Mouse (Mus musculus) gastrocnemius, adult 18-20 months (tissue): ENCODE results near the gene Asrgl1. TPM values are rescaled to one million over a fixed set of nuclear protein-coding genes. Genes with fewer than 3 reads are reported as not detected.
"Not testable (repeated sequence)": the region's sequence is repeated elsewhere in the genome, so short reads cannot be mapped to it uniquely, and the experiment has no call there.

Source experiments
- DNase-seq: peaks from one replicate; pipeline ENCODE4 v3.0.0; 2021; ENCODE audit warnings: low spot score
- long read RNA-seq, 2 experiments: library from polyadenylated mRNA; stranded (forward); transcript quantifications; one replicate each; pipeline ENCODE4 v2.0.0; 2021
- total RNA-seq, 2 experiments: library from RNA; stranded (reverse); gene quantifications; 2 replicates each; pipeline ENCODE4 v1.2.3; 2021

Gene Asrgl1
- 10 to 100 TPM; 44.3 to 47.3 TPM for total RNA-seq
- long read RNA-seq, experiment 1, full-length matches to known transcripts: 123 of 167 reads
- long read RNA-seq, experiment 1, partial matches to known transcripts: 41 of 167 reads
- long read RNA-seq, experiment 1, other reads (novel, unspliced or antisense): 3 of 167 reads
- long read RNA-seq, experiment 2, full-length matches to known transcripts: 124 of 176 reads
- long read RNA-seq, experiment 2, partial matches to known transcripts: 41 of 176 reads
- long read RNA-seq, experiment 2, other reads (novel, unspliced or antisense): 11 of 176 reads

DNA sequence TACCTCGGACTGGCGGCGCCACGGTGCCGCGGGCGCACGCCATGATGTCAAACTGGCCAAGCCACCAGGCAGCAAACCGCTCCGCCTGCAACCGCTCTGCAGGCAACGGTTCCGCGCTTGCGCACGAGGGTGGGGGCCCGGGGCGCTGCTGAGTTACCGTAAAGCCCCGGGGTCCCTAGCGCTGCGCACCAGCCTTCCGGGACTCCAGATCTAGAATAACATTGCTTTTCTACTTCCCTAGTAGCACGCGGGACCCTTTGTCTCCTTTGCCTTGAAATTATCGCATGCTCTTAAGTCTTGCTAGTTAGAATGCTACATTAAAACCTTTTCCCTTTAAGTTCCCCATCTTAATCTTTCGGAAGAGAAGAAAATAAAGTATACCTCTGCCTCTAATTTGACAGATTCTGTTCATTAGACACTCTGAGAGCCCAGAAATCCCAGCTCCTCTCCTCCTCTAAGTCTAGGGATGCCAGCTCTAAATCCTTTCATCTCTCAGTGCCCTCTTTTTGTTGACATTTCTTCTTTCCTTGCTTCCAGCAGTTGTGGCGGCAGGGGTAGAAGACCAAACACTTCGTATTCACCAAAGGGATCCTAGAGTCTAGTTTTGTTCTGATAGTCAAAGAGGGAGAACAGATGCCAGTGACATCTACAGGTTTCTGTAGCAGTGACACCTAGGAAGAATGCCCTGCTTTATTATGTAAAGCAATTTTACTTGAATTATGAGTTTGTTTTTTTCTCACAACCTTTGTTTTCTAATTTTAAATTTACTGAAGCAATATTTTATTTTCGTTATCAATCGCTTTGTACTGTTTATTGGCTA lies at the start of gene Asrgl1:
Gene Asrgl1 (minus strand): TSS at position 125 of the 820 bp plus-strand sequence.
- DNase-seq: peak; percentile 87

DNA sequence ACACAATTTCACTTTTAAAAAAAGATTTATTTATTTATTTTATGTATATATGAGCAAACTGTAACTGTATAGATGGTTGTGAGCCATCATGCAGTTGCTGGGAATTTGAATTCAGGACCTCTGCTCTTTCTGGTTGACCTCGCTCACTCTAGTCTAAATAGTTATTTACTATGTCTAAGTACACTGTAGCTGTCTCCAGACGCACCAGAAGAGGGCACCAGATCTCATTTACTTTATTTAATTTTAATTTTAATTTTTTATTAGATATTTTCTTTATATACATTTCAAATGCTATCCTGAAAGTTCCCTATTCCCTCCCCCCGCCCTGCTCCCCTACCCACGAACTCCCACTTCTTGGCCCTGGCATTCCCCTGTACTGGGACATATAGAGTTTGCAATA lies 10.8 kb upstream of the Asrgl1 start:
- no peak for DNase-seq

DNA sequence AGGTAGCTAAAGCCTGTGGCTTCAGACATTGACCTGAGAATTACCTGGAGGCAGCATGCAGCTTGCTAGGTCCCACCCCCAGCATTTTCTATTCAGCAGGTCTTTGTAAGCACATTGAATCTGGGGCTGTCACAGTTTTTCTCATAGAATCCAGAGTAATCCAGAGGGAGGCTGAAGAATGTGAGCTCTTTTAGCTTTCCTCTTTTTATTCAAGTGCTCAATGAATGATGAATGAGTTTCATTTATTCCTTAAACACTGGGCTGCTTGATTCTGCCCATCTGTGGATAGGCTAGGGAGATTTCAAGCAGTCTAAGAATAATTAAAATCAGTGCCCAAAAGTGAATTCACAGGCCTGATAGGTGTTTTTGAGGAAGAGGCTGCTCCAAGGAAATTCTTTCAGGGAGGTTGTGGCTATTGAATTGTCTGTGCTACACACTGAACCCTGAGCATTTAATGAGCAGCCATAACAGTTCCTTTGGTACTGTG lies 8.2 kb upstream of the Asrgl1 start:
- DNase-seq: no peak

DNA sequence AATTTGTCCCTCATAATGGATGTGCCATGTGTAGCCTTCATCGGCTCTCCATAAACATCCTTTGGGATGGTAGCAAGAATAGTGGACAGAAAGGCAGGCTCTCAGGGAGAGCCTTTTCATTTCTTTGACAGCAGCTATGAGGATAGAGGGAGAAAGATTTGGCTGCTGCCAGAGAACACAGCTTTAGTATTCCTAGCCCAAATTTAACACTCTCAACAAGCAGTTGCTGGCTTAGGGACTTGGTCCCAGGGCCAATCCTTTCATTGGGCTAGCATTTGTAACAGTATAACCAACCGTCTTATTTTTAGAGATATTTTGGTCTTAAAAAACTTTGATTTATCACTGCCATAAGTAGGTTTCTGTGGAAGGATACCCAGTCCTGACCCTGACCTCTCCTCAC lies 7.8 kb upstream of the Asrgl1 start:
- no peak for DNase-seq

DNA sequence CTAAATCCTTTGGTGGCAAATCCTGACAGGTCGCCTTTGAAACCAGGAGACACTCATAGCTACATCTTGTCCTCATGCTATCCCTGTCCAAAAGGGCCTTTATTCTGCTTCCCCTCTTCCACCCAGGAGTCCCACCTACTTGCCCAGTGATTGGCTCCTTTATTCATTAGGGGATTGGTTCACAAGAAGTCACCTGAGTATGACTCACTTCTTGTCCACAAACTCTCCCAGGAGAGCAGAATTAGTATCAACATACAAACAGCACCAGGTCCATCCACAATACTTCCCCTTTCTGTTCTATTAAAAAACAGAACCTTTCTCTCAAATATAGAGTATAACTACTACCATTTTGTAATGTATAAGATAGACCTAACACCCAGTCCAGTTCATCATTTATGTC lies 4.9 kb upstream of the Asrgl1 start:
- DNase-seq: not testable (repeated sequence)

DNA sequence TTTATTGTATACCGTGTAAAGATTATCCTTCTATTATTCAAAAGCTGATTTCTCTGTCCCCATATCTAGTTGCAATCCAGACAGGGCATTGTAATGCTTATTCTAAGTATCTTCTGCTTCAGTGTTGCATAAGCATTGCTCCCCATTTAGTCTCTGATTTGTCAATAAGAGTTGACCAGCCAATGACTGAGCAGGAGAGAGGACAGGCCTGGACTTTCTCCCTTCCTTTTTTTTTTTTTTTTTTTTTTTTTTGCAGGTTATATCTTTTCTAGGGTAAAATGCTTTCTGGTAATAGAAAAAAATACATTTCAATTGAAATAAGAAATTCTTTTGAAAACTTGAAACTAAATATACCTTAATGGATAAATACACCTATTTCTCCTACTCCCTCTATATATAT lies 1.7 kb upstream of the Asrgl1 start:
- DNase-seq: no peak

DNA sequence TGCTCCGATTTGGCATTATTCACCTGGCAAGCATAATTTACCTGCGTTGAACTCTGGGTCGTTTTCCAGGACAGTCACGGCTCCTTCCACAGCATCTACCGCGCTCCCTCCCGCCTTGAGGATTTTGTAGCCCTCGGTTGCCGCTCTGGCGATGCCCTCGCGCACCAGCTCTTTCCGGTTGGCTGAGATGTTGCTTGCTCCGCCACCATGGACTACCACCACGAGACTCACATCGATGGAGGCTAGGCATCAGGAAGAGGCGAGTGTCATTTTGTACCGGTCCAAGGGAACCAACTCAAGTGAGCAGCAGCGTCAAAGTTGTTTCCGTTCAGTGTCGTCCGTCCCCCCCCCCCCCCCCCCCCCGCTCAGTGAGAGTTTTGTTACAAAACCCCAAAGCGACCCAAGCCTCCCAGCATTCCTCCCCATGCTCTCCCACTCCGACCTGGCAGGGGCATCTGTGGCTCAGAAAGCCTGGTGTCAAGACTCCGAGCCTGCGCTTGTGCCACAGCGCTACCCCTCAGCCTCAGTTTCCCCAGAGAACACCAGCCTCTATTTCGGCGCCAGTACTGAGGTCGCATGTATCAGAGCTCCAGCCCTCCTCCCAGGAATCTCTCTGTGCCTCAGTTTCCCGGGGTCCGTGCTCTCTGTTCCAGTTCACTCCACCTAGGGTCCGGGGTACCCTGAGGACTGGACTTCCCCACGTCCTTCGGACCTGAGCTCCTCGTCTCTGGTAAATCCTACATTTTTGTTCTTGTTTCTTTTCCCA lies 507 bp downstream of the Asrgl1 start:
- DNase-seq: no peak

DNA sequence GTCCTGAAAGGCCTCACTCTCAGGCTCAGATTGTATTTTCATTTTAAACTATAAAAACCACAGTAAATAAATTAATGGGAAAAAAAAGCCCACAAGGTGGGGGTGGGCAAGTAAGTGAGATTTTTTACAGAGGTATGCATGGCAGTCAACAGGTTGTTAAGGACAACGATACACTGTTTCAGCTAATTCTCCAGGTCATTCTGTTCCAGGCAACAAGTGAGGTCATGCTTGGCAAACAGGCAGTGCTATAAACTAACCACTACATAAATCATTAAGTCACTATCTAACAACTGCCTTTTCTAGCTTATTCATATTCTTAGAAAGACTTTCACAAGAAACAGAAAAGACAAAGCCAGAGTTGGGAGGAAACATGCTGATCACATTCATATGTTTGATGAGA lies 5.4 kb downstream of the Asrgl1 start:
- DNase-seq: peak; percentile 46

DNA sequence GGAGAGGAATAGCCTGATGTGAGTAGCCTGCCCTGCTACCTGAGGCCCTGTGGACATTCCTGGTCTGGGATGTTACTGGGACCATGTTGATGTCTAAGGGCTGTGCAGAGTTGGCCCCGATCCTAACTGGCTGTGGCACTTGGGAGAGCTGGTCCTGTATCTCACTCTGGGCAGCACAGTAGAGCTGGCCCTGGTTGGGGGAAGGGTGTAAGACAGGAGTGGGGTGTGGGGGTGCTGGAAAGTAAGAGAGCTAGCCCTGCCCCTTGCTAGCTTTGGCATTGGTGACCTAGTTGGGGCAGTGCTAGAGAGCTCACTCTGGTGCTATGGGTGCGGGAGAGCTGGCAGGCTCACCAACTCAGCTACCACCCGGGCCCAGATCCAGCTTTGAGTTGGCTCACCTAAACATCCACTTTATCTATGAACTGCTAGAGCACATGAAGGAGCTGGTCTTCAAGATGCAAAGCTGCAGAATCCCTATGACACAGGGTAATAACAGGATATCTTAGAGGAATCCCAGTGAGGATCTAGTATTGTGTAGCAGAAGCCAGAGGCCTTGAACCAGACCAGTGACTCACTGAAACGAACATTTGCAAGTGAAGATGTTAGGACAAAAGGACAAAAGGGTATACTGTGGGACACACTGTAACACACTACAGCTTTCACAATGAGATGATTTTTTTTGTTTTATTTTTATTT lies 6.8 kb downstream of the Asrgl1 start:
- no peak for DNase-seq

DNA sequence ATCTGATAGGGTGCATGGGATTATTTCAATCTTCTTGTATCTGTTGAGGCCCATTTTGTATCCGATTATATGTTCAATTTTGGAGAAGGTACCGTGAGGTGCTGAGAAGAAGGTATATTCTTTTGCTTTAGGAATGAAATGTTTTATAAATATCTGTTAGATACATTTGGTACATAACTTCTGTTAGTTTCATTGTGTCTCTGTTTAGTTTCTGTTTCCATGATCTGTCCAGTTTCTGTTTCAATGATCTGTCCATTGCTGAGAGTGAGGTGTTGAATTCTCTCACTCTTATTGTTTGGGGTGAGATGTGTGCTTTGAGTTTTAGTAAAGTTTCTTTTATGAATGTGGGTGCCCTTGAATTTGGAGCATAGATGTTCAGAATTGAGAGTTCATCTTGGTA lies 11.4 kb downstream of the Asrgl1 start:
- not testable (repeated sequence) for DNase-seq

DNA sequence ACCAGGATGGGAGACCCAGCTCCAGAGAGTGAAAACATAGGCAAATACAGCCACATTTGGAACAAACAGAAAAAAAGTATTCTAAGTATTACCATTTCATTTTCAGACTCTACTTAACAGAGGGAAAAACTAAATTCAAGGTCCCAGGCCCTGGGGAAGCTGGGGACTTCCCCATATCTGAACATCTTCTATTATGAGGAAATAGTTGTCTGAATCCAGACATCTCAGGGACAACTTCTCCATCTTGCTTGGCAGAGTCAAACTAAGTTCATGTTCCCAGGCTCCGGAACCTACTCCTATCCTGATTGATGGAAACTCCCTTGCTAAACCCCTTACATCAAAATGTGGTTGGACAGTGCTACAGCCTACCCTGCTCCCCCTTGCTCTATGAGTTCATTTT lies 13.0 kb downstream of the Asrgl1 start:
- DNase-seq: no peak

DNA sequence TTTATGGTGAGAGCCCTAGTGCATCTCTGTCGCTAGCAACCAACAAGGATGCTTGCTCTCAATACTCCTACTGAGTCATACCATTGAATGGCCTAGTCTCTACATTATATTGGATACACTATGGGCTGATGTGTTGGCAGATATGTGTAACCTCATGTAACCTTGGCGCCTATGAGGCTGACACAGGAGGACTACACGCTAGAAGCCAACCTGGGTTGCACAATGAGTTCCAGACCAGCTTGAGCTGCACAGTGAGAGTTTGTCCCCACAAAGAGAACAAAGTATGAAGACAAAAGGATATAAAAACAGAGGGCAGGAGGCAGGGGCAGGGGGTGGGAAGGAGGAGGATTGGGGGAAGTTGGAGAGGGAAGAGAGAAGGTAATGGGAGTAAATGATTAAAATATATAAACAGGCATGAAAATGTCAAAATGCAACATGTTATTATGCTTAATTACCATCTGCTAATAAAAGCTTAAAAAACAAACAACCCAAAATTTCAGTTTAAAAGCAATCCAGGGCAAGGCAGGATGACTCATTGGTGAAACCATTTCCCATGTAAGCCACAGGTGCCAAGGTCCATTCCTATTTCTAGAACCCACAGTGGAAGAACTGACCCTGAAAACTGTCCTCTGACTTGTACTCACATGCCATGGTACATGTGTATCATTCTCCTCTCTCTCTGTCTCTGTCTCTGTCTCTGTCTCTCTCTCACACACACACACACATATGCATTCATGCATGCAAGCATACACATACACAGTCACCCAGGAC lies 15.6 kb downstream of the Asrgl1 start:
- DNase-seq: no peak

DNA sequence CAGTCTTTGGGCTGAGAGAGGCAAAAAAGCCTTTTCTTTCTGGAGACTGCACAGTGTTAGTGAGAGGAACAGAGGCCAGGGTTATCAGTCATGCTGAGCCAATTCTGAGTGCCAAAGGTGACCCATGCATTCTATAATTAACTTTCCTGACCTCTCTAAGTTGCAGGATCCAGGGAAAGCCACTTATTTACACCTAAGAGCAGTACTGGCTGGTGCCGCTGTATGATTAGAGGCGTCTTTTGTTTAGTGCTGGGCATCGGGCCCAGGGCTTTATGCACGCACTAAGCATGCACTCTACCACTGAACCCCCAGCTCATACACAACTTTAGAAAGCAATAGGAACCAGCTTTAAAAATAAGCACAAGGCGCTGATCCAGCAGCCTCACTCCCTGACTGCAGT lies 18.2 kb downstream of the Asrgl1 start:
- peak; percentile 36 for DNase-seq

DNA sequence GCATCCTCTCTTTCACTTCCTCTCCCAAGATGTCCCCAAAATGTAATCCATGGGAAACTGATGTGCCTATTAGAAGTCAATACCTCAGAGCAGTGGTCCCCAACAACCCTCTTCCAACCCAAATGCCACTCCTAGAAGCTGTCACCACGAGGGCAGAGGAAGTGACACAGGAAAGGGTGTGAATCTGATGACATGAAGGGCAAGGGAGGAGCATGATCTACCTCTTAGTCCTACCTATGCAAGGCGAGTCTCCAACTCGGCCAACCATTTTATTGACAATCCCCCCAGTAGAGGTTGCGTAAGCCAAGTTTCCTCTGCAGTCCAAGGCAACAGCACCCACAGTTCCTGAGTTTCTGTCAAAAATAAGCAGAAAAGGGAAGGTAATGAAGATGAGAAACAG lies 19.2 kb downstream of the Asrgl1 start:
- no peak for DNase-seq

DNA sequence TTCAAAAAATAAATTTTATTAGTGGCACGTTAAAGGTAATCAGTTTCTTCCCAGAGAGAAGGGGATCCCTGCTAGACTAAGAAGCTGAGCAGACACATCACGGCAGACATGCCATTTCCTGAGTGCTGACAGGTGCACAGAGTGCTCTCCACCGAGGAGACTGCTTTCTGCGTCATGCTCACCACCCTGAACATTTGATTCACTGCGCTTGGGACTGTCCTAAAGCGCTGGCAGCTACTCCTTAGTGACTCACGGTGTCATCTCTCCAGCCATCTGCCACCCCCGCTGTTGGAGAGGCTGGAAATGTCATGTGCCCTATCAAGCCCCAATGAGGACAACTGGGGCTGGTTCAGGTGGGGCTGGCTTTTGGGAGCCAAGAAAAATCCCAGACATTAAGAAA lies 23.4 kb downstream of the Asrgl1 start:
- peak; percentile 82 for DNase-seq

DNA sequence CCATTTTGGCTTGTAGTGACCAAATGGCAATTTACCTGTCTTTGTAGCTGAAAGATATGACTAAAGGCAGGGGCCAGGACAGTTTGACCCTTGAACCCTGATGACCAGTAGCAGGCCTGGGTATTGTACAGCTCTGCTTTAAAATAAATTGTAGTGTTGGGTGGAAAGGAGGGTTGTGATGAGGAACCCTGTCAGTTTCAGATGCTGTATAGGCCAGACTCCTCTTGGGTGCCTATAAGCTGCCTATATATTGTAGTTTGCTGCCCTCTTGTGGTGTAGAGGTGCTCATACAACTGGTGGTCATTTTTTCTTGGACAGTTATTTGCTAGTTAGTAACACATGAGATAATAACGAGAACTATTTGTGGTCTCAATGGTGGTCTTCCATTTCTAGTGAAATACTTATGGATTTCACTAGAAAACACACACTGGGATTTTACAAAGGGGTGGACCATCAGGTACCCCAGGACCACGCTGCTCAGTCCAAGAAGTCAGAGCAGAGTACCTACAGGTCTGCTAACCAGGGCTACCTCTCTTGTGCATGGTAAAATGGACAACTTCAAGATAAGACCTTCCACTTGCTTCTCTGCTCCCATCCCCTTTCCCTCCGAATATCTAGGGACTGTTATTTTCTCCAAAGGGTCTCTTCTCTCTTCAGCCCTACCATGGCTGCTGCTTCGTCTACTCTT lies 25.1 kb downstream of the Asrgl1 start:
- DNase-seq: peak; percentile 75

DNA sequence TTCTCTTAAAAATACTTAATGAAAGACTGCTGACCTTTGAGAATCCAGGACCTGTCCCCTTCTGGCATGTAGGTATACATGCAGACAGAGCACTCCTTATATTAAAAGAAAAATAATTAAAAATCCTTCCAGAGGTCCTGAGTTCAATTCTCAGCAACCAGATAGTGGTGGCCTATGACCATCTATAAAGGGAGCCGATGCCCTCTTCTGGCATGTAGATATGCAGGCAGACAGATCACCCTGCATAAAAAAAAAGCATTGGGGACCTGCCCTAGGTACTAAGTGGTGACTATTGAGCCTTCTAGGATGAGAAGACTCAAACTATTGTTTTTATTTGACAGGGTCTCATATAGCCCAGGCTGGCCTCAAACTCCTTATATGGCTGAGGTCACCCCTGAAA lies 26.9 kb downstream of the Asrgl1 start:
- no peak for DNase-seq

DNA sequence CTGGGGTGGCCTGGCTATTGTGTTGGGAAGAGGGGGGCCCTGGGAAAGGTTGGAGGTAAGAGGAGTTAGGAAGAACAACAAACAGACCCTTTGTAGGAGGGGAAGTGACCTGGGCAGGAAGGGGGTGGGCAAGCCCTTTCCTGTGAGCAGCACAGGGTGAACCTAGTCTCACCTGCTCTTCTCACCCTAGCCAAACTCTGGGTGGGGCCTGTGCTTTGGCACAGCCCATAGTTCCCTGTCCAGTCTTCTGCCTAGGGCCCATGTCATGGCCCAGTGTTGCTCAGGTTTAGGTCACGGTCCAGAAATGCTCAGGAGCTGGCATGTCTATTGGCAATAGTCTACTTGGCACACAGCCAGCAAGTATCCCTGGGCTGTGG lies 28.1 kb downstream of the Asrgl1 start:
- no peak for DNase-seq

DNA sequence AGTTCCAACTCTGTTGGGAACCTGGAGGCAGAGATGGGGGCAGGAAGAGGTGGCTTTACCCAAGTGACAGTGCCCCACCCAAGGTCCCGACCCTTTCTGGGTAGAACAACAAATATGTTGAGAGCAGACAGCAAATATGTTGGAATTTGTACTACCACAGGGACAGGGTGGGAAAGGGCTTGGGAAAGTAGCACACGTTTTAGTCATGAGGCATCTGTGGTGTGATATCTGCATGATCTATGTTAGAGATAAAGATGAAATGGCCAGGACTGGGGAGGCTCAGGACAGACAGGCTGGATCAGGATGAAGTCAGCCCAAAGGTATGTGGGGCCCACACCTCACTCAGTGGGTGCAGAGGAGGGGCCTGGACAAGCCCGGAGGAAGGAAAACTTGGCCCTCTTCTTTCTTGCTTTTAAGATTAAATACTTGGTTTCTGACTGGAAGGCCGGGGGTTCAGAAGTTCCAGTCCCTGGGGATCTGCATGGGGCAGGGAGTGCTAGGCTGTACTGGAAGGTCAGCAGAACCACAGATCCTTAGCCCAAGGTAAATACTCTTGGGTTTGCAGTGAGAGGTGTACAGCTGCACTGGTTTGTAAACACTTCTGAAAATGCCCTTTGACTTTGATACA lies 28.6 kb downstream of the Asrgl1 start:
- peak; percentile 39 for DNase-seq

DNA sequence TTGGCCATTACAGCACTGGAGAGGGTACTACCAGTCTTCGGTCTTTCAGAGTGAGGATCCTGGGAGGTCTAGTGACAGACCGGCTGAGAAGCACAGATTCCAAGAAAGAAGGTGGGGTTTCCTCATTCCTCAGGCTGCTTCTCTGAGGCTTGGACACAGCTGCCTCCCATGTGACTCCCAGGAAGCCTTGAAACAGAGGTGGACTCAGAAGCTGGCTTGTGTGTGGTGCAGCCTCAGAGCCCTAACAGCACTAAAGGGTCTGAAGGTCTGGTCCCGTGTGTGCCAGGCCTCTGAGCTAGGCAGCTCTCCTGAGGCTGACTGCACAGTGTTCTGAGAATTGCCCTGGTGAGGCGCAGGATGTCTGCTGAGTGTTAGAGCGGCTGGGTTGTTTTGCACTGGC lies 29.3 kb downstream of the Asrgl1 start:
- DNase-seq: peak; percentile 54
